Mouse (Mus musculus): ENCODE data around the gene Foxk1. TPM values are rescaled to one million over a fixed set of nuclear protein-coding genes. Genes with fewer than 3 reads are reported as not detected.

Foxk1 gene
- total and polyA plus RNA-seq, 2 experiments from 2014 or later: 1.8 to 9.5 TPM

GRCm38 (mm10) chr5:142418419-142418818 lies 17.1 kb downstream of the Foxk1 start:
- Histone ChIP-seq H3K27ac (ENCODE audit: low read depth) (no peak overlapping the region), H3K9me3 (replicated peaks; ENCODE audit: control insufficient read depth, low read length) (no peaks in the 10 kb centered on the region), H3K4me2 (ENCODE audit: low read depth, low read length) (no peak overlapping the region), H3K4me3 (ENCODE audit: low read depth, low read length) (no peak overlapping the region), H3K27me3 (ENCODE audit: control insufficient read depth, insufficient read depth, low read length) (no peaks in the 10 kb centered on the region), H3K36me3 (replicated peaks; ENCODE audit: control insufficient read depth, insufficient read depth, low read length) (no peaks in the 10 kb centered on the region; the same call in 1 of the 2 replicates), H3K9ac (replicated peaks; ENCODE audit: low read depth, low read length) (no peak overlapping the region), H3K4me1 (ENCODE audit: control insufficient read depth, insufficient read depth) (peaks cover 14% of the 10 kb centered on the region; the same call in 1 of the 2 replicates)
- DNase-seq (ENCODE audit: low spot score) (no peak), ATAC-seq (ENCODE audit: insufficient read depth, low read depth) (no peak)
- TF ChIP-seq CTCF (IDR thresholded peaks at IDR 0.05; ENCODE audit: low read depth) (no peak), EP300 (IDR thresholded peaks at IDR 0.05; ENCODE audit: low read depth) (no peak)
- 92% methylated on average over 4 of the region's 4 CpGs for WGBS

- 76% methylated on average over 4 of the region's 4 CpGs for WGBS
- H3K9ac ChIP-seq (replicated peaks; ENCODE audit: low read depth, low read length): no peak overlapping the region
- no peak overlapping the region for H3K27ac ChIP-seq (ENCODE audit: low read depth)
- TF ChIP-seq EP300 (IDR thresholded peaks at IDR 0.05; ENCODE audit: low read depth): no peak
- no peak for TF ChIP-seq CTCF (IDR thresholded peaks at IDR 0.05; ENCODE audit: low read depth)
- peaks cover 29% of the 10 kb centered on the region for H3K4me1 ChIP-seq (ENCODE audit: control insufficient read depth, insufficient read depth)
- H3K36me3 ChIP-seq (replicated peaks; ENCODE audit: control insufficient read depth, insufficient read depth, low read length): no peaks in the 10 kb centered on the region; the same call in 1 of the 2 replicates
- no peak for ATAC-seq (ENCODE audit: insufficient read depth, low read depth)
- H3K4me2 ChIP-seq (ENCODE audit: low read depth, low read length): no peak overlapping the region
- no peak for DNase-seq (ENCODE audit: low spot score)
- H3K4me3 ChIP-seq (ENCODE audit: low read depth, low read length): no peak overlapping the region
- H3K27me3 ChIP-seq (ENCODE audit: control insufficient read depth, insufficient read depth, low read length): no peaks in the 10 kb centered on the region
- no peaks in the 10 kb centered on the region for H3K9me3 ChIP-seq (replicated peaks; ENCODE audit: control insufficient read depth, low read length)
Measured at GRCm38 (mm10) chr5:142420317-142420716, 19.0 kb downstream of the Foxk1 start.

GRCm38 (mm10) chr5:142420920-142421319 lies 19.6 kb downstream of the Foxk1 start:
- H3K4me1 ChIP-seq (ENCODE audit: control insufficient read depth, insufficient read depth): peaks cover 34% of the 10 kb centered on the region
- ATAC-seq (ENCODE audit: insufficient read depth, low read depth) (no peak), DNase-seq (ENCODE audit: low spot score) (no peak)
- TF ChIP-seq CTCF (IDR thresholded peaks at IDR 0.05; ENCODE audit: low read depth) (no peak), EP300 (IDR thresholded peaks at IDR 0.05; ENCODE audit: low read depth) (no peak)
- H3K27me3 ChIP-seq (ENCODE audit: control insufficient read depth, insufficient read depth, low read length): no peaks in the 10 kb centered on the region
- no peaks in the 10 kb centered on the region; the same call in 1 of the 2 replicates for H3K36me3 ChIP-seq (replicated peaks; ENCODE audit: control insufficient read depth, insufficient read depth, low read length)
- H3K4me3 ChIP-seq (ENCODE audit: low read depth, low read length): no peak overlapping the region
- H3K27ac ChIP-seq (ENCODE audit: low read depth): no peak overlapping the region
- H3K4me2 ChIP-seq (ENCODE audit: low read depth, low read length): no peak overlapping the region
- no peak overlapping the region for H3K9ac ChIP-seq (replicated peaks; ENCODE audit: low read depth, low read length)
- WGBS: 57% methylated on average over 9 of the region's 9 CpGs
- no peaks in the 10 kb centered on the region for H3K9me3 ChIP-seq (replicated peaks; ENCODE audit: control insufficient read depth, low read length)

GRCm38 (mm10) chr5:142421886-142422285 lies 20.6 kb downstream of the Foxk1 start:
- H3K4me2 ChIP-seq (ENCODE audit: low read depth, low read length): no peak overlapping the region
- ATAC-seq (ENCODE audit: insufficient read depth, low read depth) (no peak), DNase-seq (ENCODE audit: low spot score) (no peak)
- no peak overlapping the region for H3K4me3 ChIP-seq (ENCODE audit: low read depth, low read length)
- TF ChIP-seq EP300 (IDR thresholded peaks at IDR 0.05; ENCODE audit: low read depth): no peak
- no peak for TF ChIP-seq CTCF (IDR thresholded peaks at IDR 0.05; ENCODE audit: low read depth)
- H3K27ac ChIP-seq (ENCODE audit: low read depth): no peak overlapping the region
- no peaks in the 10 kb centered on the region for H3K9me3 ChIP-seq (replicated peaks; ENCODE audit: control insufficient read depth, low read length)
- H3K4me1 ChIP-seq (ENCODE audit: control insufficient read depth, insufficient read depth): peaks cover 36% of the 10 kb centered on the region
- WGBS: 74% methylated on average over 5 of the region's 5 CpGs
- H3K27me3 ChIP-seq (ENCODE audit: control insufficient read depth, insufficient read depth, low read length): no peaks in the 10 kb centered on the region
- H3K9ac ChIP-seq (replicated peaks; ENCODE audit: low read depth, low read length): no peak overlapping the region
- no peaks in the 10 kb centered on the region; the same call in 1 of the 2 replicates for H3K36me3 ChIP-seq (replicated peaks; ENCODE audit: control insufficient read depth, insufficient read depth, low read length)

- no peaks in the 10 kb centered on the region for H3K27me3 ChIP-seq (ENCODE audit: control insufficient read depth, insufficient read depth, low read length)
- 55% methylated on average over 10 of the region's 10 CpGs for WGBS
- H3K27ac ChIP-seq (ENCODE audit: low read depth): no peak overlapping the region
- ATAC-seq (ENCODE audit: insufficient read depth, low read depth) (no peak), DNase-seq (ENCODE audit: low spot score) (no peak)
- peaks cover 48% of the 10 kb centered on the region for H3K4me1 ChIP-seq (ENCODE audit: control insufficient read depth, insufficient read depth)
- no peak overlapping the region for H3K9ac ChIP-seq (replicated peaks; ENCODE audit: low read depth, low read length)
- TF ChIP-seq CTCF (IDR thresholded peaks at IDR 0.05; ENCODE audit: low read depth) (no peak), EP300 (IDR thresholded peaks at IDR 0.05; ENCODE audit: low read depth) (no peak)
- no peaks in the 10 kb centered on the region; the same call in 1 of the 2 replicates for H3K36me3 ChIP-seq (replicated peaks; ENCODE audit: control insufficient read depth, insufficient read depth, low read length)
- no peaks in the 10 kb centered on the region for H3K9me3 ChIP-seq (replicated peaks; ENCODE audit: control insufficient read depth, low read length)
- H3K4me3 ChIP-seq (ENCODE audit: low read depth, low read length): no peak overlapping the region
- H3K4me2 ChIP-seq (ENCODE audit: low read depth, low read length): no peak overlapping the region
Measured at GRCm38 (mm10) chr5:142423141-142423540, 21.8 kb downstream of the Foxk1 start.

GRCm38 (mm10) chr5:142423701-142424100 lies 22.4 kb downstream of the Foxk1 start:
- Histone ChIP-seq H3K9me3 (replicated peaks; ENCODE audit: control insufficient read depth, low read length) (no peaks in the 10 kb centered on the region), H3K9ac (replicated peaks; ENCODE audit: low read depth, low read length) (no peak overlapping the region), H3K27ac (ENCODE audit: low read depth) (no peak overlapping the region), H3K27me3 (ENCODE audit: control insufficient read depth, insufficient read depth, low read length) (no peaks in the 10 kb centered on the region), H3K4me3 (ENCODE audit: low read depth, low read length) (no peak overlapping the region), H3K36me3 (replicated peaks; ENCODE audit: control insufficient read depth, insufficient read depth, low read length) (no peaks in the 10 kb centered on the region; the same call in 1 of the 2 replicates), H3K4me2 (ENCODE audit: low read depth, low read length) (0 out of 2 replicates have a peak overlapping the region, but pooled peaks have one; percentile 21), H3K4me1 (ENCODE audit: control insufficient read depth, insufficient read depth) (peaks cover 52% of the 10 kb centered on the region)
- ATAC-seq (ENCODE audit: insufficient read depth, low read depth) (no peak), DNase-seq (ENCODE audit: low spot score) (no peak)
- no peak for TF ChIP-seq EP300 (IDR thresholded peaks at IDR 0.05; ENCODE audit: low read depth)
- TF ChIP-seq CTCF (IDR thresholded peaks at IDR 0.05; ENCODE audit: low read depth): no peak
- WGBS: 56% methylated on average over 3 of the region's 3 CpGs
